Mouse (Mus musculus) testis, adult 2 months (tissue): ENCODE measurements at regions not wholly inside any gene's neighbourhood (a gene's known extent, or its start where the extent isn't known, plus 50 kb on each side); places are given as distances from the start of the nearest gene placed in this dataset.

ENCODE experiments used
- H3K27ac ChIP-seq: fragments of 200-500 bp; 2 replicates; pipeline ENCODE4 v1.5.1; 2012; ENCODE audit warnings: low read depth, low read length; ENCODE audit not compliant: control insufficient read depth, insufficient read depth
- H3K27me3 ChIP-seq: fragments of 200-500 bp; 2 replicates; pipeline ENCODE4 v1.6.1; 2012; ENCODE audit warnings: mild to moderate bottlenecking, low read length, moderate library complexity; ENCODE audit not compliant: control insufficient read depth, insufficient read depth
- H3K36me3 ChIP-seq: fragments of 200-500 bp; 2 replicates; pipeline ENCODE4 v1.6.1; 2012; ENCODE audit warnings: mild to moderate bottlenecking, low read length; ENCODE audit not compliant: control insufficient read depth, insufficient read depth
- H3K4me1 ChIP-seq: fragments of 200-500 bp; 2 replicates; pipeline ENCODE4 v1.6.1; 2012; ENCODE audit warnings: low read length; ENCODE audit not compliant: control insufficient read depth, insufficient read depth
- H3K4me3 ChIP-seq: fragments of 200-500 bp; 2 replicates; pipeline ENCODE4 v1.5.1; 2012; ENCODE audit warnings: low read depth, mild to moderate bottlenecking, low read length, moderate library complexity, mixed read lengths; ENCODE audit not compliant: control insufficient read depth
- CTCF ChIP-seq: fragments of 200-500 bp; IDR thresholded peaks from 2 replicates; pipeline ENCODE4 v1.5.1; 2012; ENCODE audit warnings: low read depth, mild to moderate bottlenecking, inconsistent platforms, low read length, moderate library complexity; ENCODE audit not compliant: control insufficient read depth, insufficient read depth, insufficient replicate concordance
- POLR2A ChIP-seq: fragments of 200-500 bp; IDR thresholded peaks from 2 replicates; pipeline ENCODE4 v1.6.1; 2012; ENCODE audit warnings: low read depth, mild to moderate bottlenecking, inconsistent platforms, low read length, moderate library complexity; ENCODE audit not compliant: control insufficient read depth

- Histone ChIP-seq H3K4me3 (no peak overlapping the region), H3K27ac (no peak overlapping the region), H3K36me3 (no peaks in the 10 kb centered on the region), H3K27me3 (no peaks in the 10 kb centered on the region), H3K4me1 (peaks cover 2% of the 10 kb centered on the region; the same call in 1 of the 2 replicates)
- TF ChIP-seq CTCF = no peak
- TF ChIP-seq POLR2A = no peak
Observed at GRCm38 (mm10) chr14:76652356-76653126, 95.9 kb upstream of the Serp2 start.

- Histone ChIP-seq H3K27me3 (no peaks in the 10 kb centered on the region), H3K4me3 (no peak overlapping the region), H3K36me3 (no peaks in the 10 kb centered on the region), H3K4me1 (peaks cover 2% of the 10 kb centered on the region; the same call in 1 of the 2 replicates), H3K27ac (no peak overlapping the region)
- no peak for TF ChIP-seq POLR2A
- no peak for TF ChIP-seq CTCF
Observed at GRCm38 (mm10) chr14:76651096-76651495, 94.4 kb upstream of the Serp2 start.

GRCm38 (mm10) chr14:76649927-76650326 is 93.2 kb upstream of the Serp2 start:
- TF ChIP-seq POLR2A = no peak
- TF ChIP-seq CTCF = no peak
- Histone ChIP-seq H3K4me3 (no peak overlapping the region), H3K27me3 (no peaks in the 10 kb centered on the region), H3K4me1 (peaks cover 2% of the 10 kb centered on the region; the same call in 1 of the 2 replicates), H3K27ac (no peak overlapping the region), H3K36me3 (no peaks in the 10 kb centered on the region)

- no peak overlapping the region for H3K4me3 ChIP-seq
- peaks cover 5% of the 10 kb centered on the region; the same call in 1 of the 2 replicates for H3K4me1 ChIP-seq
- no peaks in the 10 kb centered on the region for H3K36me3 ChIP-seq
- H3K27me3 ChIP-seq = no peaks in the 10 kb centered on the region
- no peak overlapping the region for H3K27ac ChIP-seq
- no peak for TF ChIP-seq CTCF
- TF ChIP-seq POLR2A = no peak
Observed at GRCm38 (mm10) chr14:76644716-76645115, 88.0 kb upstream of the Serp2 start.

- Histone ChIP-seq H3K27ac (no peak overlapping the region), H3K4me3 (no peak overlapping the region), H3K36me3 (no peaks in the 10 kb centered on the region), H3K4me1 (peaks cover 2% of the 10 kb centered on the region; the same call in 1 of the 2 replicates), H3K27me3 (no peaks in the 10 kb centered on the region)
- TF ChIP-seq POLR2A (no peak), CTCF (no peak)
Observed at GRCm38 (mm10) chr14:76641752-76642529, 85.3 kb upstream of the Serp2 start.

- no peak overlapping the region for H3K27ac ChIP-seq
- H3K27me3 ChIP-seq = no peaks in the 10 kb centered on the region
- TF ChIP-seq POLR2A = no peak
- TF ChIP-seq CTCF = no peak
- H3K4me3 ChIP-seq = no peak overlapping the region
- H3K36me3 ChIP-seq = no peaks in the 10 kb centered on the region
- H3K4me1 ChIP-seq = no peaks in the 10 kb centered on the region
Observed at GRCm38 (mm10) chr14:76633170-76633569, 76.5 kb upstream of the Serp2 start.

GRCm38 (mm10) chr14:76632763-76633162 is 76.1 kb upstream of the Serp2 start:
- Histone ChIP-seq H3K27ac (no peak overlapping the region), H3K4me1 (no peaks in the 10 kb centered on the region), H3K36me3 (no peaks in the 10 kb centered on the region), H3K27me3 (no peaks in the 10 kb centered on the region), H3K4me3 (no peak overlapping the region)
- TF ChIP-seq CTCF = no peak
- TF ChIP-seq POLR2A = no peak
